Mouse (Mus musculus) natural killer cell, adult 2 months (primary cell): ENCODE measurements around the gene Gm49388.
"Not testable (repeated sequence)": the region's sequence is repeated elsewhere in the genome, so short reads cannot be mapped to it uniquely, and the experiment has no call there.

Experiments used
- DNase-seq, 2 experiments: peaks; one replicate each; pipeline ENCODE4 v3.0.0; 2022; ENCODE audit warnings: low spot score in 2 of 2

The Gm49388 gene

DNA sequence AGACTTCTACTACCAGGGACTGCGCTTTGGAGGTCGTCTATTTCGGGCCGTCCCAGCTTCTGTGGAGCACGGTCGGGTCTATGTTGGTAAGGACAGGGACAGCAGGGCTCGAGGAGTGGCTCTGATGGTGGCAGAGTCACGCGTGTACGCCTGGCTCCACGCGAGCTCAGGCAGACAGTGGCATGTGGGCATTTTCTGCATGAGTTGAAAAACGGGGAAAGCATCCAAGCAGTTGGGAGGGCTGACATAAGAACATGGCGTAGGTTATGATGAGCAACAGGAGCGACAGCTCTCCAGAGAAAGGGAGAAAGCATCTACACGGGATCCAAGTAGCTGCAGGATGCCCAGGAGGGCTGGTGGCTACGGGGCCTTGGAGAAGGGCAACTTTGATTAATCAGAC is 16.9 kb downstream of the Gm49388 start:
- DNase-seq: no peak

DNA sequence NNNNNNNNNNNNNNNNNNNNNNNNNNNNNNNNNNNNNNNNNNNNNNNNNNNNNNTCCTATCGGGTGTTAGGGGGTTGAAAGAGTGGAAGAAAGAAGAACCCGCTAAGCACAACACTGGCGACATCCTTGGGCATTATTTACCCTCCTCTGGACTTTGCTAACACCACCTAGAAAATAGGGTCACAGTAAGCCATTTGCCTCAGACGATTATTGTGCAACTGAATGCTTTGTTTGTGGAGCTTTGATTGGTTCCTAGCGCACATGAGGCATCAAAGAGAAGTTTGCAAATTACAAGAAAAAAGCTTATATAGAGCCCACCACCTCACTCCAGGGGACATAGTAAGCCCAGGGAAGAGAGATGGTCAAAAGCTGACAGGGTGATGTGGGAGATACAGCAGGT is 23.4 kb downstream of the Gm49388 start:
- DNase-seq: no peak

- no peak for DNase-seq
Observed at GRCm38 (mm10) chr7:127809846-127810245, 24.4 kb downstream of the Gm49388 start.

- DNase-seq: no peak
Observed at GRCm38 (mm10) chr7:127810650-127811049, 25.2 kb downstream of the Gm49388 start.

GRCm38 (mm10) chr7:127811240-127811639 is 25.8 kb downstream of the Gm49388 start:
- DNase-seq: no peak

- no peak for DNase-seq
Observed at GRCm38 (mm10) chr7:127812292-127812691, 26.9 kb downstream of the Gm49388 start.

DNA sequence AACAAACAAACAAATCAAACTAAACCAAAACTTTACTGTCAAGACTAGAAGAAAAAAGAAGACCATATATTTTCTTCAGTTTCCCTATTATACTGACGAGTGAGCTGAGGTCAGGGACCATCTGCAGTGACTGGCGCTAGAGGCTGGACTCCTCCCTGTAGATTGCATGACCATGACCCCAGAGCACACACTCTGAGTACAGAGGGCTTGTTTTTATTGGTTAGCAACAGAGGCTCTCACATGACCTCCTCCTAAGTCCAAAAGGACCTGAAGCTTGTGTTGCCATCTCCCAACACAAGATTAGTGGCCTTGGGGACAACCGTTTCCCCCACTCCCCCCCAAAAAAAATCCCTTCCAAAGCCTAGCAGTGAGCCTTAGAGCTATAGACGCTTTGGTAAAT is 28.4 kb downstream of the Gm49388 start:
- DNase-seq: no peak

GRCm38 (mm10) chr7:127814241-127814921 is 29.0 kb downstream of the Gm49388 start:
- DNase-seq: no peak

DNA sequence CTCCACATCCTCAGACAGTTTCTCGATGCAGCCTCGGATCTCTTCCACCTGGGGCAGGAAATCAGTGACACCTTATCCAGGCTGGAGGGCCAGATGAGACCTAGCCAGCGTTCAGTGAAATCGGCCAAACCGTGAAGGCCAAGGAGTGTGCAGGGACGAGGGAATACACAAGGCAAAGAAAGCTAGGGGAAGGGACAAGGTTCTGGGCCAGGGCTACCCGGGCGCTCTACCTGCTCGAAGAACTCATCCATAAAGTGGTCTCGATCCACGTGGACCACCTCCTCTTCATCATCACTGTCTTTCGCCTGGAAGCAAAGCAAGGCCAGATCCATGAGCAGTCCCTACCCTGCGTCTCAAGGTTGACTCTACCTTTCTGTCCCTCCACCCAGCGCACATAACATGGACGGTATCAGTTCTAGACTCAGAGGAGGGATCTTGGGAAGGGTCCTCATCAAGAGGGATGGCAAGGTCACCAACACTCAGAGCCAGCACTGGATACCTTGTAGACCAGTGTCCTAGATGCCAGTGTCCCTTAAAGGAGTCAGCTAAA is 29.8 kb downstream of the Gm49388 start:
- DNase-seq: no peak

DNA sequence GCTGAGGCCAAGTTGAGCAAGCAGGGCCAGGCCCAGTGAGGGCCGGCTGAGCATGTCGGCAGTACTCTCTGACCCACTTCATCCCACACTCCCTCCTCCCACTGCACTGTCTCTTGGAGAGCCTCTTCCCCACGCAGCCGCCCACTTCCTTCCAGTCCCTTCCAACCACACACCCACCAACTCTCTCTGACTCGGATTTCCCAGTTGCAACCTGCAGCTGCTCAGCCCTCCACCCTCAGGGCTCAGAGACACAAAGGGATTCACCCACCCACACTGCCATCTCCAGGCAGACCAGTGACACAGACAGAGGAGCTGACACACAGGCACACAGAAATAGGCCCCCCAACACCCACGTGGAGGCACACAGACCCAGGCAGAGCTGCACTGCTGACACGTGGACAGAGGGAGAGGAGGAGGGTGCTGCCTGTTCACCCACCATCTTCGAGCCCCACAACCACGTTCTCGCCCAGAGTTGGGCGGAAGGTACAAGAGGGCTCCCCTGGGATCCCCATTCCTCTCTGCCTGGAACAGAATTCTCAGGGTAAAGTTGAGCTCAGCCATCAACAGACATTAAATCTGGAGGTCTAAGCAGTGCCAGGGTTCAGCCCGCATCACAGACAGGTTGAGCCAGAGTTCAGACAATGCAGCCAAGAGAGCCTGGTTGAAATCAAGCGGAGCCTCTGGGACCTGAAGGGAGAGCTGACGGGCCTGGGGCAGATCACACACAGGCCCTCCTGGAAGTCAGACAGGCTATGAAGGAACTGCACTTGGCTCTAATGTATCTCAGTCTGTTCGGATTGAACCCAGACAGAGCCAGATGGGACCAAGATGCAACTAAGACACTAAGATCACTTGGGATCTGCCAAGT is 30.8 kb downstream of the Gm49388 start:
- no peak for DNase-seq

GRCm38 (mm10) chr7:127817053-127817452 is 31.6 kb downstream of the Gm49388 start:
- DNase-seq: no peak

- no peak for DNase-seq
Observed at GRCm38 (mm10) chr7:127817776-127818175, 32.4 kb downstream of the Gm49388 start.

- DNase-seq: no peak
Observed at GRCm38 (mm10) chr7:127820836-127821509, 35.6 kb downstream of the Gm49388 start.

GRCm38 (mm10) chr7:127822494-127822893 is 37.1 kb downstream of the Gm49388 start:
- no peak for DNase-seq

- DNase-seq: no peak
Observed at GRCm38 (mm10) chr7:127823236-127824171, 38.1 kb downstream of the Gm49388 start.

DNA sequence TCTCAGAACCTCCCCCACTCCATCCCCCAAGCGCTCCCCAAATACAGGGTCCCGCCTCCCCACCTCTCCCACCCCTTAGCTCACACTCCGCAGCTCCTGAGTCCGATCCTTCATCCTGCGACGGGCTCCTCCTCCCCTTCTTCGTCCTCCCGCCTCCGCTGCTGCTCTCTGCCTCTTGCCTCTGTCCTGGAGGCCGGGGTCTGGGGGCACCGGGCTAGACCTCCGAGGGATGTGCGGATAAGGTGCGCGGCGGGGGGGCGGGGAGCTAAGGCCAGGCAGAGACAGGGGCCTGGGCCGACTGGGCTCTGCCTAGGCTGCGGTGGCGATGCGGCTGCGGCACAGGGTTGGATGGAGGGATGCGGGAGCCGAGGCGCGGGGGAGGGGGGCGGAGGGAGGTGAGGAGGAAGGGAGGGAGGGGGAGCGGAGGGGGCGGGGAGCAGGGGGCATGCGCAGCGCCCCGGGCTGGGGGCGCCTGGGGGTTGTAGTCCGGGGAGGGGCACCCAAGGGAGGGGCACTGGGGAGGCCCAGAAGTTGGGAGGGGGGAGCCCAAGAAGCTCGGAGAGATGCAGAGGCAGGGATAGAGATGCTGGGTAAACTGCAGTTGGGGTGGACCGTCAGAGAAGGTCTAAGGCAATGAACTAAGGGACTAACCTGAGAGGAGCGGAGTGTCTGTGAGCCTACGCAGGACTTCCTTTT is 38.9 kb downstream of the Gm49388 start, which contains the start of the genes Stx4a and Stx1b:
Gene Stx4a, plus strand, starts transcription at position 119 of the 696 bp plus-strand sequence.
Gene Stx1b, minus strand, starts transcription at position 374 of the 696 bp plus-strand sequence.
- DNase-seq: no peak

DNA sequence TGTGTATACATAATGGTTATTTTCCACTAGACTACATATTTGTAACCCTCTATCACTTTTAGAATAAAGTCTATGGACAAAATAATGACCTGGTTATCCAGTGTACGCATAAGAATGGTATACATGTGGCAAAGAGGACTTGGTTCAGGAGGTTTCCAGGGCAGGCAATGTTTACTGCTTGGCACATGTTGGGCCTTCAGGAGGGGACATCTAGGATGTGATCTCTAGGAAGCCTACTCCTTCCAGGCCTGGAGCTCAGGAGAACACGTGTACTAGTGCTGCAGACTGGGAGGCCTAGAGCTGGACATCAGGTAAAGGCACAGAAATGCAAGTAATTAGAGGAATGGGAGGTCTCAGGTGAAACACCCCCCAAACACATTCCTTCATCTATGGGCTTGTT is 50.1 kb downstream of the Gm49388 start:
- DNase-seq: no peak

- no peak for DNase-seq
Observed at GRCm38 (mm10) chr7:127837473-127837872, 52.1 kb downstream of the Gm49388 start.

DNA sequence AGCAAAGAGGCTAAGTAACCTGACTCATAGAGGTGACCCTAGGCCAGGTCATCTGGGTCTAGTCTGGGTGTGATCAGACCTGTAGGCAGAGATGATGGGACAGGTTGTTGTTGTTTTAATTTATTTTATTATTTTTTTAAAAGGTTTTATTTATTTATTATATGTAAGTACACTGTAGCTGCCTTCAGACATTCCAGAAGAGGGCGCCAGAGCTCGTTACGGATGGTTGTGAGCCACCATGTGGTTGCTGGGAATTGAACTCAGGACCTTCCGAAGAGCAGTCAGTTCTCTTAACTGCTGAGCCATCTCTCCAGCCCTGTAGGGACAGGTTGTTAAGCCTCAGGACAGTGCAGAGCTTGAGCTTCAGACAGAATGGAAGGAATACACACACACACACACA is 52.5 kb downstream of the Gm49388 start:
- DNase-seq: not testable (repeated sequence)

GRCm38 (mm10) chr7:127840031-127840430 is 54.6 kb downstream of the Gm49388 start:
- DNase-seq: not testable (repeated sequence)
